Mouse (Mus musculus) erythroblast, embryonic 14.5 days (primary cell): ENCODE data around the gene Snx11.

Experiments
- GATA1 ChIP-seq: IDR thresholded peaks from 2 replicates; pipeline ENCODE4 v1.6.1; 2012; ENCODE audit warnings: low read length, inconsistent platforms, mixed read lengths
- TAL1 ChIP-seq: IDR thresholded peaks from 3 replicates; pipeline ENCODE4 v1.6.1; 2012; ENCODE audit warnings: low read length, inconsistent platforms, mixed read lengths

DNA sequence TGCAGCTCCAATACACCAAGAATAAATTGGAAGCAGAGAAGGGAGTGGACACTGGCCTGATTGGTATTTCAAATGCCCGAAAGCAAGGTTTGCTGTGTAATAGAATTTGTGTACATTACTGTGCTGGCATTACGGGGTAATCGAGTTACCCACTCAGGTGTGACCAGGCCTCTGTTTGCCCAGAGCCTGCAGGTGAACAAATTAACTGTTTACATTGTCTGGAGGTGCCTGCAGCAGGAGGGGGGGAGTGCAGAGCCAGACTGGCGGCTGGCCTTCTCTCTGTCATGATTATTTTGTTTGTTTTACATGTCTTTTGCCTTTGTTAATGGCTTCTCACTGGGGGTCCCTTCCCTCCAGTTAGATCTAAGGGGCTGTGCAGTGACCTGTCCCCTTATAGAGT is 44.7 kb downstream of the Snx11 start:
- TF ChIP-seq TAL1 (no peak), GATA1 (no peak)
